Mouse (Mus musculus) MEL (cell line): Measurements from ENCODE around the gene Ddx52. TPM values are rescaled to one million over a fixed set of nuclear protein-coding genes. Genes with fewer than 3 reads are reported as not detected.

Experiments used
- DNase-seq: peaks from one replicate; pipeline ENCODE4 v3.0.0; 2011; ENCODE audit warnings: low read depth, low spot score
- H3K27ac ChIP-seq: 2 replicates; pipeline ENCODE4 v1.5.1; 2012; ENCODE audit warnings: low read depth, mild to moderate bottlenecking, control low read depth, low read length, moderate library complexity; ENCODE audit not compliant: control insufficient read depth
- H3K27me3 ChIP-seq, 2 experiments: fragments of 150-350 bp in 1 of 2; sonication (generic) in 1 of 2; 2 replicates each; pipeline ENCODE4 v1.6.1; 2012; ENCODE audit warnings: low read length in 2 of 2, mild to moderate bottlenecking in 2 of 2, improper control_type of control experiment in 1 of 2, moderate library complexity in 1 of 2; ENCODE audit not compliant: insufficient read depth in 2 of 2, control insufficient read depth in 1 of 2
- H3K36me3 ChIP-seq, 2 experiments: 2 replicates each; pipeline ENCODE4 v1.6.1; 2012 to 2014; ENCODE audit warnings: low read length in 2 of 2, improper control_type of control experiment in 1 of 2, inconsistent platforms in 1 of 2, mild to moderate bottlenecking in 1 of 2; ENCODE audit not compliant: insufficient read depth in 2 of 2, control insufficient read depth in 1 of 2
- H3K4me1 ChIP-seq, 2 experiments: fragments of 150-350 bp in 1 of 2; sonication (generic) in 1 of 2; 2 replicates each; pipeline ENCODE4 v1.6.1; 2012; ENCODE audit warnings: low read length in 2 of 2, improper control_type of control experiment in 1 of 2, mild to moderate bottlenecking in 1 of 2; ENCODE audit not compliant: insufficient read depth in 2 of 2, control insufficient read depth in 1 of 2
- H3K4me3 ChIP-seq, 2 experiments: fragments of 150-350 bp in 1 of 2; sonication (generic) in 1 of 2; 2 replicates each; pipeline ENCODE4 v1.5.1; 2012; ENCODE audit warnings: low read depth in 2 of 2, low read length in 2 of 2, mild to moderate bottlenecking in 2 of 2, moderate library complexity in 2 of 2, control low read depth in 1 of 2, improper control_type of control experiment in 1 of 2; ENCODE audit not compliant: control insufficient read depth in 1 of 2, insufficient read depth in 1 of 2
- H3K79me2 ChIP-seq: 2 replicates; pipeline ENCODE4 v1.6.1; 2012; ENCODE audit warnings: mild to moderate bottlenecking, low read length, moderate library complexity; ENCODE audit not compliant: control insufficient read depth, poor library complexity, insufficient read depth
- H3K9ac ChIP-seq: 2 replicates; pipeline ENCODE4 v1.6.1; 2012; ENCODE audit warnings: low read depth, mild to moderate bottlenecking, control low read depth, low read length, moderate library complexity; ENCODE audit not compliant: control insufficient read depth, poor library complexity, severe bottlenecking
- H3K9me3 ChIP-seq: fragments of 150-350 bp; sonication (generic); replicated peaks from 2 replicates; pipeline ENCODE4 v1.6.1; 2012; ENCODE audit warnings: mild to moderate bottlenecking, low read length, improper control_type of control experiment, moderate library complexity; ENCODE audit not compliant: insufficient read depth
- CHD2 ChIP-seq: IDR thresholded peaks from 2 replicates; pipeline ENCODE4 v1.6.1; 2011; ENCODE audit warnings: low read length, improper control_type of control experiment
- GATA1 ChIP-seq: IDR thresholded peaks from 2 replicates; pipeline ENCODE4 v1.6.1; 2011; ENCODE audit warnings: low read depth, low read length, improper control_type of control experiment
- HCFC1 ChIP-seq: IDR thresholded peaks from 2 replicates; pipeline ENCODE4 v1.6.1; 2012; ENCODE audit warnings: low read depth, mild to moderate bottlenecking, inconsistent platforms, low read length, improper control_type of control experiment, moderate library complexity
- MAFK ChIP-seq: IDR thresholded peaks from 2 replicates; pipeline ENCODE4 v1.6.1; 2011; ENCODE audit warnings: low read depth, mild to moderate bottlenecking, low read length, improper control_type of control experiment, borderline replicate concordance
- MAX ChIP-seq: IDR thresholded peaks from 2 replicates; pipeline ENCODE4 v1.6.1; 2011; ENCODE audit warnings: low read length, improper control_type of control experiment
- MAZ ChIP-seq: IDR thresholded peaks from 2 replicates; pipeline ENCODE4 v1.6.1; 2012; ENCODE audit warnings: low read depth, mild to moderate bottlenecking, inconsistent platforms, low read length, improper control_type of control experiment
- MEF2A ChIP-seq: IDR thresholded peaks from 2 replicates; pipeline ENCODE4 v1.6.1; 2014; ENCODE audit warnings: low read depth, mild to moderate bottlenecking, inconsistent platforms, low read length, improper control_type of control experiment; ENCODE audit not compliant: poor library complexity, insufficient replicate concordance, severe bottlenecking; ENCODE audit errors: extremely low read depth
- MYC ChIP-seq: IDR thresholded peaks from 2 replicates; pipeline ENCODE4 v1.6.1; 2011; ENCODE audit warnings: low read depth, mild to moderate bottlenecking, low read length, improper control_type of control experiment, moderate library complexity
- NELFE ChIP-seq: IDR thresholded peaks from 2 replicates; pipeline ENCODE4 v1.6.1; 2011; ENCODE audit warnings: low read depth, low read length, improper control_type of control experiment
- POLR2A ChIP-seq, 2 experiments: IDR thresholded peaks; 2 replicates each; pipeline ENCODE4 v1.6.1; 2011 to 2012; ENCODE audit warnings: low read length in 2 of 2, mild to moderate bottlenecking in 2 of 2, control low read depth in 1 of 2, improper control_type of control experiment in 1 of 2, low read depth in 1 of 2, moderate library complexity in 1 of 2; ENCODE audit not compliant: control insufficient read depth in 1 of 2, insufficient read depth in 1 of 2, poor library complexity in 1 of 2
- POLR2AphosphoS5 ChIP-seq: IDR thresholded peaks from 2 replicates; pipeline ENCODE4 v1.6.1; 2012; ENCODE audit warnings: low read depth, borderline replicate concordance, mild to moderate bottlenecking, inconsistent platforms, low read length, moderate library complexity, mixed read lengths
- RCOR1 ChIP-seq: IDR thresholded peaks from 2 replicates; pipeline ENCODE4 v1.6.1; 2012; ENCODE audit warnings: low read depth, mild to moderate bottlenecking, inconsistent platforms, low read length, improper control_type of control experiment
- SIN3A ChIP-seq: IDR thresholded peaks from 2 replicates; pipeline ENCODE4 v1.6.1; 2012; ENCODE audit warnings: low read length, improper control_type of control experiment, inconsistent platforms
- SMC3 ChIP-seq: IDR thresholded peaks from 2 replicates; pipeline ENCODE4 v1.6.1; 2011; ENCODE audit warnings: low read depth, low read length, improper control_type of control experiment
- TCF12 ChIP-seq: IDR thresholded peaks from 2 replicates; pipeline ENCODE4 v1.6.1; 2014; ENCODE audit warnings: low read depth, mild to moderate bottlenecking, inconsistent platforms, low read length, improper control_type of control experiment, moderate library complexity
- UBTF ChIP-seq: IDR thresholded peaks from 2 replicates; pipeline ENCODE4 v1.6.1; 2012; ENCODE audit warnings: low read depth, mild to moderate bottlenecking, inconsistent platforms, low read length, improper control_type of control experiment, moderate library complexity, borderline replicate concordance; ENCODE audit not compliant: insufficient read depth
- USF2 ChIP-seq, 2 experiments: IDR thresholded peaks; 2 replicates each; pipeline ENCODE4 v1.6.1; 2011 to 2012; ENCODE audit warnings: improper control_type of control experiment in 2 of 2, low read length in 2 of 2, borderline replicate concordance in 1 of 2, inconsistent platforms in 1 of 2, low read depth in 1 of 2, mild to moderate bottlenecking in 1 of 2; ENCODE audit not compliant: insufficient read depth in 1 of 2
- ZC3H11A ChIP-seq: IDR thresholded peaks from 2 replicates; pipeline ENCODE4 v1.6.1; 2012; ENCODE audit warnings: low read depth, mild to moderate bottlenecking, inconsistent platforms, low read length, improper control_type of control experiment
- ZKSCAN1 ChIP-seq: IDR thresholded peaks from 2 replicates; pipeline ENCODE4 v1.6.1; 2012; ENCODE audit warnings: low read depth, mild to moderate bottlenecking, inconsistent platforms, low read length, improper control_type of control experiment, moderate library complexity
- ZMIZ1 ChIP-seq: IDR thresholded peaks from 2 replicates; pipeline ENCODE4 v1.6.1; 2012; ENCODE audit warnings: low read depth, mild to moderate bottlenecking, inconsistent platforms, low read length, improper control_type of control experiment, moderate library complexity
- ZNF384 ChIP-seq: IDR thresholded peaks from 2 replicates; pipeline ENCODE4 v1.6.1; 2012; ENCODE audit warnings: low read depth, mild to moderate bottlenecking, inconsistent platforms, low read length, improper control_type of control experiment
- polyA plus RNA-seq, 2 experiments: library from polyadenylated mRNA; stranded (reverse) in 1 of 2; unstranded in 1 of 2; fragments of >175 nt in 1 of 2; fragments of >200 nt in 1 of 2; gene quantifications; 2 replicates each; pipeline versions ENCODE4 v1.2.1 to v1.2.4; 2012; ENCODE audit warnings: low replicate concordance in 2 of 2, low read depth in 1 of 2; ENCODE audit not compliant: insufficient read length in 2 of 2, insufficient read depth in 1 of 2, missing spikeins in 1 of 2
- total RNA-seq: library from RNA; depleted of rRNA; stranded (reverse); fragments of 300-350 nt; gene quantifications from 2 replicates; pipeline ENCODE4 v1.2.3, GENCODE M21; 2012

The Ddx52 gene
- total and polyA plus RNA-seq, 3 experiments = 48.2 to 58.6 TPM; not detected in 1

DNA sequence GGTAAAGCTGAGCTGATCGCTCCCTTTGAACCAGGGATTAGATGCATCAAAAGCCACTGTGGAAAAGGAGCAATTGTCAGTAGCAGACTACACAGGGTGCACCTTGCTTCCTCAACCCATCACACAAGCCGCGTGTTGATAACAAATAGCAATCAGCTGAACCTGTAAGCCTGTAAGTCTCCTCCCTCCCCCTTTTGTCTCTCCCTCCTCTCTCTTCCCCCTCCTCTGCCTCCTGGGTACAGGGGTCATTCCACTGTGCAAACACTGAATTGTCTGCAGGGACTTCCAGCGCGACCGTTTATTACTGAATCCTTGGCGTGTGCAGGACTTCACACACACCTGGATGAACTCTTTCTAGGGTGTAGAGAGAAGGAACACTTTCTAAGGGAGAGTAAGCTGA is 33.5 kb upstream of the Ddx52 start:
- Histone ChIP-seq H3K79me2 (no peaks in the 10 kb centered on the region), H3K36me3 (no peaks in the 10 kb centered on the region), H3K27me3 (peaks cover 25 to 51% of the 10 kb centered on the region in 2 experiments), H3K4me1 (no peaks in the 10 kb centered on the region), H3K27ac (no peak overlapping the region), H3K9me3 (no peaks in the 10 kb centered on the region), H3K9ac (no peak overlapping the region), H3K4me3 (no peak overlapping the region)
- DNase-seq = no peak
- TF ChIP-seq POLR2A (IDR thresholded peaks at IDR 0.05; ENCODE audit: control insufficient read depth in 1 of 2, insufficient read depth in 1 of 2, low read depth in 1 of 2, low read length in 2 of 2, poor library complexity in 1 of 2) = no peak
- TF ChIP-seq NELFE = no peak
- TF ChIP-seq MAFK = no peak
- no peak for TF ChIP-seq TCF12
- TF ChIP-seq MEF2A = no peak
- TF ChIP-seq ZC3H11A = no peak
- no peak for TF ChIP-seq SMC3
- TF ChIP-seq ZNF384 = no peak
- TF ChIP-seq POLR2AphosphoS5 = no peak
- no peak for TF ChIP-seq MAX
- TF ChIP-seq CHD2 = no peak
- no peak for TF ChIP-seq HCFC1
- no peak for TF ChIP-seq USF2 (IDR thresholded peaks at IDR 0.05; ENCODE audit: borderline replicate concordance in 1 of 2, insufficient read depth in 1 of 2, low read depth in 1 of 2, low read length in 2 of 2)
- no peak for TF ChIP-seq ZKSCAN1
- no peak for TF ChIP-seq MAZ

DNA sequence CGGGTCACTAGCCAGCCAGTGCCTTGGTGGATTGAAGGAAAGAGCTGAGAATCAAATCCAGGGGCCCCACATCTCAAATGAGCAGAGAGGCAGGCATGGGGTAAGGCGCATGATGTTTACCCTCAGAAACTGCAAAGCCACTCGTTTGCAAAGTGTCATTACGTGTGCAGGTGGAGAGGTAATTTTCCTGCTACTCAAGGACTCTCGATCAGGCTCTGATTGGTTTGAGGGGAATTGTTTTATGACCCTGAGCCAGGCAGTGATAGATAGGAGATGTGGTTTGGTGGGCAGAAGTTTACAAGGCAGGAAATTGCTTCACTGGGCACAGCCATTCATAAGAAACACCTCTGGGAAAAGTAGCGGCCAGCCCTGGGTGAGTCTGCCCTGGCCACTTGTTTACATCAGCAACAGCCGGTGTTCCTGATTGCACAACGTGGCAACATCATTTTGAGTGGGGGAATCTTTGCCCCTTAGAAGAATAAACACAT is 28.0 kb upstream of the Ddx52 start:
- no peaks in the 10 kb centered on the region for H3K9me3 ChIP-seq
- no peak overlapping the region for H3K9ac ChIP-seq
- H3K27me3 ChIP-seq = peaks cover 39 to 44% of the 10 kb centered on the region in 2 experiments
- no peak overlapping the region for H3K4me3 ChIP-seq
- H3K4me1 ChIP-seq = no peaks in the 10 kb centered on the region
- no peak for TF ChIP-seq SIN3A
- TF ChIP-seq MAFK = no peak
- no peak for TF ChIP-seq POLR2A (IDR thresholded peaks at IDR 0.05; ENCODE audit: control insufficient read depth in 1 of 2, insufficient read depth in 1 of 2, low read depth in 1 of 2, low read length in 2 of 2, poor library complexity in 1 of 2)
- TF ChIP-seq GATA1 = no peak
- no peak for TF ChIP-seq MYC
- no peak for TF ChIP-seq RCOR1
- TF ChIP-seq ZMIZ1 = no peak
- TF ChIP-seq UBTF = no peak
- no peaks in the 10 kb centered on the region for H3K36me3 ChIP-seq
- DNase-seq = no peak
- no peaks in the 10 kb centered on the region for H3K79me2 ChIP-seq
- no peak overlapping the region for H3K27ac ChIP-seq
